Mouse (Mus musculus): ENCODE measurements around the gene Aoah.

GRCm38 (mm10) chr13:20905195-20905594, 111.3 kb downstream of the Aoah start:
- TF ChIP-seq CTCF (IDR thresholded peaks at IDR 0.05; ENCODE audit: low read depth) (no peak), EP300 (optimal IDR thresholded peaks at IDR 0.05) (no peak)

All from stomach, postnatal 0 days (tissue).